Mouse (Mus musculus) hindbrain, postnatal 0 days (tissue): ENCODE results near the gene Cdca4. TPM values are rescaled to one million over a fixed set of nuclear protein-coding genes. Genes with fewer than 3 reads are reported as not detected.

Source experiments
- ATAC-seq: fragments of 200-750 bp; cut with Nextera tagmentation; 2 replicates; pipeline ENCODE4 v1.8.0; 2017; ENCODE audit warnings: mild to moderate bottlenecking, moderate TSS enrichment, moderate library complexity
- DNase-seq: peaks from one replicate; pipeline ENCODE4 v3.0.0-alpha.2; 2015; ENCODE audit warnings: low spot score
- H3K27ac ChIP-seq: fragments of 300-500 bp; sonication (generic); 2 replicates; pipeline ENCODE4 v1.5.1; 2014; ENCODE audit warnings: mild to moderate bottlenecking
- H3K27me3 ChIP-seq: fragments of 300-500 bp; sonication (generic); 2 replicates; pipeline ENCODE4 v1.6.1; 2014; ENCODE audit warnings: low read length, mixed read lengths; ENCODE audit not compliant: insufficient read depth
- H3K36me3 ChIP-seq: fragments of 300-500 bp; sonication (generic); 2 replicates; pipeline ENCODE4 v1.6.1; 2014; ENCODE audit warnings: low read length, mixed read lengths; ENCODE audit not compliant: insufficient read depth
- H3K4me1 ChIP-seq: fragments of 300-500 bp; sonication (generic); 2 replicates; pipeline ENCODE4 v1.6.1; 2014; ENCODE audit warnings: antibody characterized with exemption, low read length, mixed read lengths; ENCODE audit not compliant: insufficient read depth
- H3K4me2 ChIP-seq: fragments of 300-500 bp; sonication (generic); 2 replicates; pipeline ENCODE4 v1.6.1; 2014; ENCODE audit warnings: low read depth, mild to moderate bottlenecking, low read length, moderate library complexity, mixed read lengths
- H3K4me3 ChIP-seq: fragments of 300-500 bp; sonication (generic); 2 replicates; pipeline ENCODE4 v1.5.1; 2014; ENCODE audit warnings: low read length
- H3K9ac ChIP-seq: fragments of 300-500 bp; sonication (generic); replicated peaks from 2 replicates; pipeline ENCODE4 v1.6.1; 2014; ENCODE audit warnings: mild to moderate bottlenecking, low read length, moderate library complexity, mixed read lengths
- H3K9me3 ChIP-seq: fragments of 300-500 bp; sonication (generic); 2 replicates; pipeline ENCODE4 v1.6.1; 2016; ENCODE audit warnings: low read length, mixed read lengths
- CTCF ChIP-seq: IDR thresholded peaks from 2 replicates; pipeline ENCODE4 v1.5.1; 2016; ENCODE audit warnings: antibody characterized with exemption, control low read depth, low read depth
- WGBS: fragments of 180-500 bp; shearing (Covaris S2); extraction: QIAGEN DNeasy Blood & Tissue Kit; methylation state at CpG from one replicate; pipeline ENCODE4 v1.1.7; 2014; 5-methylcytosine and 5-hydroxymethylcytosine counted together
- polyA plus RNA-seq: library from polyadenylated mRNA; unstranded; fragments of >200 nt; fragmentation: Nextera tagmentation; extraction: Ambion mirVana; gene quantifications from 2 replicates; pipeline ENCODE4 v1.2.1, GENCODE M21; 2015
- total RNA-seq: library from RNA; depleted of rRNA; stranded (reverse); fragments of >200 nt; gene quantifications from 2 replicates; pipeline ENCODE4 v1.2.3, GENCODE M21; 2014

Cdca4 gene
- total and polyA plus RNA-seq, 2 experiments from 2014 or later = 25.2 to 27.9 TPM

DNA sequence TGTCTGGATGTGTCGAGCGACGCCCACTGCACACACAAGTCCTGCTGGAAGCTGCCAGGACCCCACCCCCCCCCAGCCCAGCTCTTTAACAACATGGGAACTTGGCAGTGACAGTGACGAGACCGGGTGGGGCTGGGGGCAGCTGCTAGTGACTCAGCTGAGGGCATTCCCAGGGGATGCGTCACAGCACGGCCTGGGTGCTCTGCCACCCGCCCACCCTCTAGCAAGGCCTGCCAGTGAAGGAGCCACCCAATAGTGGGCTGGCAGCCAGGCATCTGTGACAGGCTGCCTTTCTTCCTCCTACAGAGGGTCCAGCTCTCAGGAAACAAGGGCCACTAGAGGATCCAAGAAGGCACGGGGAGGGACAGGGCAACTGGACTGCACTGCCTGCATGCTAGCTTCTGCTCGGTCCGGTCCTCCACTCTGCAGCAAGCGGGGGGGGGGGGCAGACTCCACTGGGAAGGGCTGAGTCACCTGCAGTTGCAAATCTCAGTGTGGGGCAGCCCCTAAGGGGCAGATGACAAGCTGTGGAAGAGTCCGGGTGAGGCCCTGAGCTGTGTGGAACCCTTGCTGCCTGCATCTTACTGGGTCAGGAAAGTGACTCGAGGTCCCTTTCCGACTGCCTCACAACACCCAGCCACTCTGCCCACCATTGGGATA, 31.4 kb downstream of the Cdca4 start:
- ATAC-seq (peak; percentile 37), DNase-seq (peak; percentile 63)
- H3K27me3 ChIP-seq = 0 out of 2 replicates have a peak, but pooled peaks cover 4% of the 10 kb centered on the region
- H3K4me2 ChIP-seq = no peak overlapping the region
- H3K27ac ChIP-seq = no peak overlapping the region
- 0 out of 2 replicates have a peak overlapping the region, but pooled peaks have one; percentile 1 for H3K9ac ChIP-seq
- H3K36me3 ChIP-seq = no peaks in the 10 kb centered on the region
- no peak for TF ChIP-seq CTCF
- no peaks in the 10 kb centered on the region for H3K9me3 ChIP-seq
- H3K4me1 ChIP-seq = peaks cover 10% of the 10 kb centered on the region
- WGBS = 36% methylated on average over 15 of the region's 15 CpGs
- no peak overlapping the region for H3K4me3 ChIP-seq

DNA sequence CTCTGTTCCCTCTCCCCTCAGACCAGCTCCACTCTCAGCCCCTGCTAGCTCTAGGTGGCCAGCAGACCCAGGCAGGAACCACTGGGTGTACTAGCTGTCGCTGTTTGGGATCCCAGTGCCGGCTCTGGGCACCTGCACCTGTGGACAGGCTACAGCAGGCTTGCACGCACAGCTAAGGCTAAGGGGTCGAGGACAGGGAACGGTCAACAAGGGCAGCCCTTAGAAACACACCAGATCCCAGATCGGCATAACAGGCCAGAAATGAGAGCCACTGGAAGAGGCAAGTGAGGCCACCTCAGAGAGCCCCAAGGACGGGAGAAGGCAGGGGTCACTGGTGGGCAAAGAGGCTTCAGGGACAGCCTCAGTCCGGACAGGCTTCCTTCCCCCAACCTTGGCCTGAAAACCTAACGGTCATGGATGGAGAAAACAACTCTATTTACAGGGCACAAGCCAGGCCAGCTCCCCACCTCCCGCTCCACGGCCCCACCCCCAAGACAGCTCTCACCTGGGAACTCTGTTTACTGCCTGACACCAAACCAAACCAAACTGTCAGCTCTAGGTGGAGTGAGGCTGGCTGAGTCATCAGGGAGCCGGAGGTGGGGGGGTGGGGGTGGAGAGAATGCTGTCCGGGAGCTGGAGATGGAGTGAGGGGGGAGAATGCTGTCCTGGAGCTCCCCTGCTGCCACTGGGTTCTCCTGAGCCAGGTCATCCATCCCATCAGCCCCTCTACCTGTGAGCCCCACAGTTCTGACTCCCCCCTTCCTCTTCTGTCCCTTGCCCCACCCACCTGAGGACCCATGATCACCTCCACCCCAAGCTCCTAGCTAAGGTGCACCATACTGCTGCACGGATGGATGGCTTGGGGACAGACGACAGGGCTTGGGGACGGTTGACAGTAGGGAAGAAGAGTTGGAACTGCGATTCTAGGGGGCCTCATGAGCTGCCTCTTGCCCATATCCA, 32.4 kb downstream of the Cdca4 start:
- H3K4me3 ChIP-seq = no peak overlapping the region
- H3K9ac ChIP-seq = no peak overlapping the region
- H3K4me2 ChIP-seq = no peak overlapping the region
- 0 out of 2 replicates have a peak, but pooled peaks cover 4% of the 10 kb centered on the region for H3K27me3 ChIP-seq
- H3K27ac ChIP-seq = no peak overlapping the region
- H3K36me3 ChIP-seq = no peaks in the 10 kb centered on the region
- peaks cover 8% of the 10 kb centered on the region for H3K4me1 ChIP-seq
- WGBS = 55% methylated on average over 17 of the region's 17 CpGs
- no peak for DNase-seq
- ATAC-seq = no peak
- H3K9me3 ChIP-seq = no peaks in the 10 kb centered on the region
- TF ChIP-seq CTCF = no peak

DNA sequence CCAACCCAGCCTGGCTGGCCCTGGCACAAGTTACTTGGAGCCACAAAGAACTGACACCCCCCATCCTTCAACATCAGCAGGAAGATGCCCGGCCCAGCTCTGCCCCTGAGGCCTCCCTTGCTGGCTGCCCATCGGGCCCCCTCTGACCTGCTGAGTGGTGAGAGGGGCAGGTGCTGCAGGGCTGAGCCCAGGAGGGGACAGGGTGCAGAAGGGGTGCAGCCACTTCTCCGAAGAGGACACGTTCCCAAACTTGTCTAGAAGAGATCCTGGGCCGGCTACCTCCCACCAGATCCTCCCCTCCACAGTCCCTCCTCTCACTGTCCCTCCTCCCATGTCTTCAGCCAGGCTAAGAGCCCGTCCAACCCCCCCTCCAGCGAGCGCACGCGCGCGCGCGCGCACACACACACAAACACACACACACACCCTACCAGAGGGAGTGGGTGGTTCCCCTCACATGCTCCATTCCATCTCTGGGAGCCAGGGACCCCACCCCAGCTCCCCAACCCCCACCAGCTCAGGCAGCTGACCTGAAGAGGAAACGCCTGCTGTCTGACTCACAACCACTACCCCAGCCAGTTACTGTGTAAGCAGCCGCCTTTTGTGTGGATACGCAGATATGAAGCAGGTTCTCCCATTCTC, 33.6 kb downstream of the Cdca4 start:
- DNase-seq = no peak
- H3K27me3 ChIP-seq = no peaks in the 10 kb centered on the region
- WGBS = 63% methylated on average over 18 of the region's 18 CpGs
- H3K27ac ChIP-seq = no peak overlapping the region
- no peak for ATAC-seq
- H3K4me1 ChIP-seq = peaks cover 6% of the 10 kb centered on the region
- no peak overlapping the region for H3K4me2 ChIP-seq
- H3K9me3 ChIP-seq = no peaks in the 10 kb centered on the region
- no peak for TF ChIP-seq CTCF
- no peaks in the 10 kb centered on the region for H3K36me3 ChIP-seq
- H3K9ac ChIP-seq = no peak overlapping the region
- H3K4me3 ChIP-seq = no peak overlapping the region

DNA sequence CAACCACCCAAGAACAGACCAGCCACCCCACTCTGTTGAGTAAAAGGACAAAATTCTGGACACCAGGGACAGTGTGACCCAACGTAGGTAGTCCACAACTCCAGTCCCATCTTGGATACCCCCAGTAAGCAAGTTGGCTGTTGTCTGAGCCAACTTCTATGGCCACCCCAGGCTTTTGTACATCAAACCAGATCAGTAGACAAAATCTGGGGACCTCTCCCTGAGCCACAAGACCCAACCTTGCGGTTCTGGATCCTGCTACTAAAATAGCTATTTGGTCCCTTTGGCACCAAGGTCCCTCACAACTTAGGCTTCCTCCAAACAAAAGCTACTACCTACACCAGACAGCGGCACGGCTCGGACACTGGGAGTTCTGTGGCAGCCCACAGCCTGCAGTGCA, 34.2 kb downstream of the Cdca4 start:
- no peak for ATAC-seq
- no peaks in the 10 kb centered on the region for H3K9me3 ChIP-seq
- DNase-seq = no peak
- WGBS = 84% methylated on average over 5 of the region's 5 CpGs
- no peaks in the 10 kb centered on the region for H3K27me3 ChIP-seq
- no peak overlapping the region for H3K9ac ChIP-seq
- H3K4me1 ChIP-seq = peaks cover 6% of the 10 kb centered on the region
- H3K4me3 ChIP-seq = no peak overlapping the region
- no peak for TF ChIP-seq CTCF
- H3K4me2 ChIP-seq = no peak overlapping the region
- no peak overlapping the region for H3K27ac ChIP-seq
- no peaks in the 10 kb centered on the region for H3K36me3 ChIP-seq

DNA sequence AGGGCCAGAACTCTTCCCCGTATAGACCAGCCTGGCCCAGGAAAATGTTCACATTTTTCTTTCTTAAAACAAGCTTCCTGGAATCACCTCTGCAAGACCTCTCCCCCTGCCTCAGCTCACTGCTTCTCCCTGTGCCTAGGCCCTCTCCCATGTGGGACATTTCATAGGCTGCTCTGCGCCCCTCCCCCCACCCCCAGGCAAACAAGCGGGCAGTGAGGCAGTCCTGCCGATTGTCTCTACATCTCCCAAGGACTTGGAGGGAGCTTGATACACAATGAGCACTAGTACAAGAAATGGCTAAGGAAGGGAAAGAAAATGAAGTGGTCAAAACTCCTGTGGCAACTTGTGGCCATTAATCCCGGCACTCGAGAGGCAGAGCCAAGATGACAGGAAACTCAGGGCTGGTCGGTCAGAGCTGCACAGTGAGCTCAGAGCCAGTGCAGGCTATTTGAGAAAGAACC, 34.8 kb downstream of the Cdca4 start:
- no peak for TF ChIP-seq CTCF
- Histone ChIP-seq H3K27me3 (no peaks in the 10 kb centered on the region), H3K9ac (no peak overlapping the region), H3K27ac (no peak overlapping the region), H3K4me3 (no peak overlapping the region), H3K9me3 (no peaks in the 10 kb centered on the region), H3K36me3 (no peaks in the 10 kb centered on the region), H3K4me2 (no peak overlapping the region), H3K4me1 (peaks cover 6% of the 10 kb centered on the region)
- DNase-seq (no peak), ATAC-seq (no peak)
- 31% methylated on average over 7 of the region's 7 CpGs for WGBS

DNA sequence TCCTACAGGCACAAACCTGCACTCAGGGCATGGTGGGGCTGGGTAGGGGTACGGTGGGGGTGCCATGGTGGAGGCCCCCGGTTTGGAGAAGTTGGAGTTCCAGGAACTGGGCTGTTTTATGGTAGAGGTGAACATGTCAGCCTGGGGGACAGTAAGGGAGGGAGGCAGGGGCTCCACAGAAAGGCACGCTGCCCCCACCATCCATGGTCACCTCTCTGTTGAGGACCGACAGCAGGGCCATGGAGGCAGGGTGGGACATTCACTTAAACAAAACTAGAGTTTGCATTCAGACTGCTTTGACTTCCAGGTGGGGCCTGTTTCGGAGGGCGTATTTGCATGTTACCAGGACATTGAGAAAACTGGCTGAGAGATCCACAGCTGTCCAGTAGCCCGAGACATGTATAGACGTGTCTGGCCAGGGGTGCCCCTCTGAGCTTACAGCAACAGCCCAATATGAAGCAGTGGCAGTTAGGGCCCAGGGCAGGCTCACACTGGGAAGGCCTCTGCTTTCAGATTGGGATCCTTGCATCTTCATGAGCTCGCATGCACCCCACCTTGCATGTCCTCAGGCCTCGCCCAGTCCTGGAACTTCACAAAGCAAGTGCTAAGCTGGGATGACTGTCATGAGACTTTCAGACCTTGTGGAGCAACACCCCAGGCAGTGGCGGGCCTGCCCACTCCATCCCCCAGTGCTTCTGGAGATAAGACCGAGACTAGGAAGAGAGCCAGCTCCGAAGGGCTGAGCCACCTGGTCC, 35.4 kb downstream of the Cdca4 start:
- TF ChIP-seq CTCF = no peak
- Histone ChIP-seq H3K4me1 (peaks cover 6% of the 10 kb centered on the region), H3K9ac (no peak overlapping the region), H3K4me3 (no peak overlapping the region), H3K36me3 (no peaks in the 10 kb centered on the region), H3K27me3 (no peaks in the 10 kb centered on the region), H3K9me3 (no peaks in the 10 kb centered on the region), H3K27ac (no peak overlapping the region), H3K4me2 (no peak overlapping the region)
- peak; percentile 40 for DNase-seq
- WGBS = 70% methylated on average over 13 of the region's 13 CpGs
- ATAC-seq = no peak
